Mouse (Mus musculus) heart, postnatal 36 days (tissue): ENCODE measurements around the gene Stpg4. TPM values are rescaled to one million over a fixed set of nuclear protein-coding genes. Genes with fewer than 3 reads are reported as not detected.

Experiments used
- DNase-seq, 2 experiments: peaks; one replicate each; pipeline ENCODE4 v3.0.0; 2021 to 2022
- intact Hi-C: fragments of 180-260 bp; cut with DNase I; formaldehyde crosslinking; loops from one replicate; pipeline ENCODE4 v1.15.1; 2025
- total RNA-seq, 2 experiments: library from RNA; stranded (reverse); gene quantifications; 2 replicates each; pipeline ENCODE4 v1.2.3; 2021

The Stpg4 gene
- total RNA-seq, 2 experiments from 2014 or later: not detected

DNA sequence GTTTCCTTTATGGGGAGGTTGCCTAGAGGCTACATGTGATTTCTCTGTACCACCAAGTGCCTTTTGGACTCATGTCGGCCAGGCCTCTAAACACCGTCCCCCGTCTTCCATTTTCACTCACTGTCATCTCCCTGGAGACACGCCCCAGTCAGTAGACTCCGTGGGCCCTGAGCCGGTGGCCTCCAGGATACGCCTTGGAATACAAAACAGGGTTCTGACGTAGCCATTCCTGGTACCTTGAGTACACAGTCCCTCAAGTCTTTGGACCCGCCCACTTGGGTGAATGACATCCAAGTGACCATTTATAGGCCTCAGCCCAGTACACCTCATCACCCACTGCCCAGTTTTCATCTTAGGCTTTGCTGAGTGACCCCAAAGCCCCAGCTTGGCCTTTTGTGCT, 46.9 kb downstream of the Stpg4 start:
- DNase-seq: no peak
- intact Hi-C loops: no loop called here

DNA sequence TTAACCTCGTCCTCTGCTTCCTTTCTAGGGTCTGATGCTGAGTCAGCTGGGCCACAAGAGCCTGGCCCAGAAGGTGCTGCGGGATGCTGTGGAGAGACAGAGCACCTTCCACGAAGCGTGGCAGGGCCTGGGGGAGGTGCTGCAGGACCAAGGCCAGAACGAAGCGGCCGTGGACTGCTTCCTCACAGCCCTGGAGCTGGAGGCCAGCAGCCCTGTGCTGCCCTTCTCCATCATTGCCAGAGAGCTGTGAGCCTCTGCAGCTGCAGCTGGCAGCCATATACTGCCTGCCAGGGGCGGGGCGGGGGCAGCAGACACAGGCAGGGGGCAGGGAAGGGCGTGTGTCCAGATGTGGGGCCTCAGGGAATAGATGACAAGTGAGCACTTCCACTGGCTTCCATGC, 47.7 kb downstream of the Stpg4 start:
- no peak for DNase-seq
- intact Hi-C loops: loop anchor here (5.0 kb wide), 1 partner anchor 67 kb away; the partner anchor contains the start of gene Calm2

DNA sequence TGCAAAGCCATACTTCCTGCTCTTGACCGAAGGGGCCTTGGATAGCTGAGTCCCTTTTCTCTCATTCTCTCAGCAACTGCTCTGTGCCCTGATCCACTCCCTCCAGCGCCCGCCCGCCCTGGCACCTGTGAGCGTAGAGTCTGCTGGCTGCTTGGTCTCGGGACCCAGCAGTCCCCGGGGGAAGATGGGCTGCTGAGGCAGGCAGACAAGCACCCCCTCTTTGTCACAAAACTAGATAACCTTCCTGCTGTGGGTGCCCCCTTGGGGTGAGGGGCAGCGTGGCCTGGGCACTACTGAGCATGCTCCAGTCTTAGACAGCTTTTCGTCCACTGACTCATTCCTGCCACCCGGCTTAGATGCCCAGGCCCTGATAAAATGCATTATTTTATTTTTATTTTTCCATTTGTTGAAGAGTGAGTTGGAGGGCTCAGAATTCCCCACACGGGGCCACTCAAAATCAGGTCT, 48.3 kb downstream of the Stpg4 start:
- DNase-seq: no peak
- intact Hi-C loops: loop anchor here (5.0 kb wide), 1 partner anchor 68 kb away; the partner anchor contains the start of gene Calm2

DNA sequence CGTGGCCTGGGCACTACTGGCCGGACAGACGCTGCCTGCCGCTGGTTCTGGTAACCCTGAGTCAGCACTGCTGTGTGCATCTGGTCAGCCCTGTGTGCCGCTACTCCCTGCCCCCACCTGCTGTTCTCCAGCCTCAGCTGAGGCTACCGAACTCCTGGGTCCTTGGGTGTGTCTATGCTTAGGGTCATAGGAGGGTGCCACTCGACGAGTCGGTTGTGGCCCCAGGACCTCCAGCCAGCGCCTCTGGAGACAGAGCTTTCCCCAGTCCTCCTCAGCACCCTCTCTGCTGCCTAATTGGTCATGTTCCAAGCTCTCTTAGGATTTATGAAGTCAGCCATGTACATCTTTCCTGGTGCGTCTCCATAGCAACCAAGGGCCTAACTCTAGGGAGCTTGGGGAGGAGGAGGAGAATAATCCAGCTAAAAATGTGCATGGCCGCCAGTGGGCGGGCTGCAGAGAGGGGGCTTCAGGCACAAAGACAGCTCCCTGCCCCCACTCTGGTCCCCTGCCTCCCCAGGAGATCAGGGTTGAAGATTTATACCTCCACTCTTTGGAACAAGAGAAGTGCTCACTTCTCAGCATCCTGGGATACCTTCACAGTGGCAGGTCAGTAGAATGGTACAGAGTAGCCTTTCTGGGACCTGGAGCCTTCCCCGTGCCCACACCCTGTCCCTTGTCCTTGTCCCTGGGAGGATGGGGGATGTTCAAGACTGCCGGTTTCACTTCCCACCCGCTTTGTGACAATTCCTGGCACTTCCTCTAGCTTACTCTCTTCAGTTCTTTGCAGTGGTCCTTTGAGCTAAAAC, 49.0 kb downstream of the Stpg4 start:
- peak in 1 of 2 experiments; percentile 44 for DNase-seq
- intact Hi-C loops: loop anchor here (5.0 kb wide), 1 partner anchor 69 kb away; the partner anchor contains the start of gene Calm2

DNA sequence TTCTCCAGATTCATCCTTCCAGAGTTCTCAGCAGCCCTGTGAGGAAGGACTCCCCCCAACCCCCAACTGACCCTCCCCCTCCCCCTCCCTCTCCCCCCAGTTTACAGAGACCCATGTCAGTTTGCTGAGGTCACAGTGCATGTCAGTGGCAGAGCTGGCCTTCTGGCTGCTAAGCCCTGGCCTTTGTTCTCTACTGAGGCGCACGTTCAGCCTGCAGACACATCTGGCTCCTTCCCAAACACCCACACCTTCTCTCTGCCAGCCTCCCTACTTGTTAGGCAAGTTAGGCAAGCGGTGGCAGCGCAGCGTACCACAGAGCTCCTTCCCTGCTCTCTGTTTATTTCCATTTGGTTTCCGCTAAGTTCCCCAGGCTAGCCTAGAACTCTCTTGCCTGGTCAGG, 50.0 kb downstream of the Stpg4 start:
- intact Hi-C loops: loop anchor here (5.0 kb wide), 1 partner anchor 70 kb away; the partner anchor contains the start of gene Calm2
- no peak for DNase-seq

DNA sequence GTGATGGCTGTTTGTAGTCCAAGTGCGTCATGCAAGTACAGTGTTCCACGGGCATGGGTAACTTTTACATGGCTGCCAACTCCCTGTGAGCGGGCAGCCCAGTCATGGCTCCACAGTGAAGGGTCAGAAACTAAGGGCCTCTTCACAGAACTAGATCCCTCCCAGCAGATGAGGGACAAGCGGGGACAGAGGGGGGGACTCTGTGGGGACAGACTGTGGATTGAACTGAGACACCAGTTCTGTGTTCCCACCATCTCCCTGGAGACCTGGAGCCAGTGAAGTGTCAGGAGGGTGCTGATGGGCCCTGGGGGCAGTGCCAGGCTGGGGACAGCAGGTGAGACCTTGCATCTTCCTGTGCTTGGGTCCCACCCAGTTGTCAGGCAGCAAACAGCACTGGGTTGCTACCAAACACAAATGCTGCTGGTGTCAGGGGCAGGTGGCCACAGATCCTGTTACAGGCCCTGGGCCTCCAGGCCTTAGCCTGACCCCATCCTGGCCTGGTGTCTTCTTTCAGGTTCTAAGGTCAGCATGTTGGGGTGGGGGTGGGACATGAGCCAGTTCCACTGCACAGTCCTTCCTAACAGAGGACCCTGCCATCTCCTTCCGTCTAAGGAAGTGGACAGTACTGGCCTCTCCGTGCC, 50.6 kb downstream of the Stpg4 start:
- intact Hi-C loops: loop anchor here (5.0 kb wide), 1 partner anchor 70 kb away; the partner anchor contains the start of gene Calm2
- DNase-seq: peak in 1 of 2 experiments; percentile 46

DNA sequence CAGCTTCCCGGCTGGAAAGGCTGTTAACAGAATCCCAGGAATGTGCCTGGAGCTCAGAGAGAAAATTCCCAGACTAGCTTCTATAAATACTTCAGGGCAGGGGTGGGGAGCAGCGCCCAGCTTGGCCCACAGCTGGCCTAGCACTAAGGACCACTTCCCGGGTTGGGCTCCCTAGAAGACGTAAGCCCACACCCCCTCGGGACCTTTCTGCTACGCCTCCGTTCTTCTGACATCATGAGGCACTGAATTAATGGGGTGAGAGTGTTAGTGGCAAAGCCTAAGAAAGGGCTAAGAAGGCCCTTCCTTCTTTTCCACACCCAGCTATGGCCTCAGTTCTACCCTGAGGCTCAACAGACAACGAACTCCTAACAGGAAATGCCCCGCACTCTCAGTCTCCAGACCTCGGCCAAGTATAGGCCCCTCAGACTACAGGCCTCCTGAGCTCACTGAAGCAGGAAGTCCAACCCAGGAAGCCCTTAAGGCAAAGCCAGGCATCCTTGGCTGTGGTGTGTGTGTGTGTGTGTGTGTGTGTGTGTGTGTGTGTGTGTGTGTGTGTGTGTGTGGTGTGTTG, 51.5 kb downstream of the Stpg4 start:
- peak in 1 of 2 experiments; percentile 42 for DNase-seq
- intact Hi-C loops: loop anchor here (5.0 kb wide), 1 partner anchor 71 kb away; the partner anchor contains the start of gene Calm2

DNA sequence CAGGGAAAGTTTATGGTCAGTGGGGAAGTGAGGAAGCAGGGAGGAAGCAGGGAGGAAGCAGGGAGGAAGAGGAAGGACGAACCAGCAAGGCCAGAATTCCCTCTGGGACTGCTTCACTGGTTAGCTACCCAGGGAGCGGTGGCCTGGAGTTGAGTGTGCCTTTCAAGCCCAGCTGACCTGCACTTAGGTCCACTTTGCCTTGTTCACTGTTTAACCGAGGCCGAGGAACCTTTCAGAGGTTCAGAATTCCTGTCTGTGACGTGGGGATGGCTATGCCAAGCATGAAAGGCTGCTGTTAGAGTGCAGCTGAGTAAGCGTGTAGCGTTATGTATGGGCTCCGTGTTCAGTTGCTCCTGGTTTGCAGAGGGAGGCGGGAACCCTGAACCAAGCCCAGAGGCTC, 54.2 kb downstream of the Stpg4 start:
- DNase-seq: no peak
- intact Hi-C loops: no loop called here

DNA sequence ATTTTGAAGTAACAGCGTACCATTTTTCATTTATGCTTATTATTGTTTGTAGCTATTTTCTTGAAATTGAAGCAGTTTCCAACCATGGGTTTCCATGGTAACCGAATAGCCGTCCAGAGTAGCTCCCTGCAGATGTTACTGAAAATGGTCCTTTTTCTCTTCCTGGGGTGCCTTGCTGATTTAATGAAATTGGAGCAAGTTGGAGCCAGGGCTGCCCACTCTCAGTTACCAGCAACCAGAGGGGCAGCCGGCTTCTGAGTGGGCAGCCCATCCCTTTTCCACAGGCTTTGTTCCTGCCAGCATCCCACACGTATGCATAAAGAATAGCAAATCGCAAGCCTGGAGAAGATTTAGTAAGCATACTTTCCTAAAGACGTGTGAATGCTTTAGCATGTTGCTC, 55.4 kb downstream of the Stpg4 start:
- no peak for DNase-seq
- intact Hi-C loops: no loop called here

DNA sequence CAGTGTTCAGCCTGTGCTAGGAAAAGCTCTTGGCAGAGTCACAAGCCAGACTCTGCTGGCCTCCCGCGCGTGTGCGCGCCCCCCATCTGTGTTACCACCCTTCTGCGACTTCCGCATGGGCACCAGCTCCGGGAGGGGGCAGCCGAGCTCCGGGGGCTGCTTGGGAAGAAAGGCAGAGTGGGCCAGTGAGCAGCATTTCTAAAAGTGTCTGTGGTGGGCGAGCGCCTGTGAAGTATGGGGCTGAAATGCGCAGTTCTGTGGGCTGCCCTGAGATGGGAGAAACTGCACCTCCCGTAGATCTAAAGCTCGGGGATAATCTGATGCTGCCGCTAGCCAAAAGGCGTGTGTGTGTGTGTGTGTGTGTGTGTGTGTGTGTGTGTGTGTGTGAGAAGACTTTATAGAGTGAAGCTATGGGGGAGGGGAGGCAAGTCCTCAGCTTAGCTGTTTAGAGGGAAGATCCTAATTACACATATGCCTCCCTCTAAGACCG, 58.2 kb downstream of the Stpg4 start:
- intact Hi-C loops: no loop called here
- no peak for DNase-seq

DNA sequence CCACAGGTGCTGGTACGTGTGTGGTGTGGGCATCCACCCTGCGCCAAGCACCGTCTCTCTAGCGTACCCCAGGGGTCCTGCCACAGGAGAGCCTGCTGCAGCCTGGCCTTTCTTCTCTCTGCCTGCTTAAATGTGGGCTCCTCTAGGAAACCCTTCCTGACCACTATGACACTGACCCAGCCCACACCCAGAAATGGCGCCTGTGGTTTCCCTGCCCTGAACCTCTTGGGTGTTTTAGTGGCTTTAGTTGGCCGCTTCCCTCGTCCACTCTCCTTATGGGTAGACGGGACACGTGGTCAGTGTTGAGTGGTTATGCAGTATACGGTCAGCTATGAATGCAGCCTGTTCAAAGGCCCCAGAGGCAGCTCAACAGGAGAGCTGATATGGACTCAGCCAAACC, 59.1 kb downstream of the Stpg4 start:
- DNase-seq: no peak
- intact Hi-C loops: no loop called here

DNA sequence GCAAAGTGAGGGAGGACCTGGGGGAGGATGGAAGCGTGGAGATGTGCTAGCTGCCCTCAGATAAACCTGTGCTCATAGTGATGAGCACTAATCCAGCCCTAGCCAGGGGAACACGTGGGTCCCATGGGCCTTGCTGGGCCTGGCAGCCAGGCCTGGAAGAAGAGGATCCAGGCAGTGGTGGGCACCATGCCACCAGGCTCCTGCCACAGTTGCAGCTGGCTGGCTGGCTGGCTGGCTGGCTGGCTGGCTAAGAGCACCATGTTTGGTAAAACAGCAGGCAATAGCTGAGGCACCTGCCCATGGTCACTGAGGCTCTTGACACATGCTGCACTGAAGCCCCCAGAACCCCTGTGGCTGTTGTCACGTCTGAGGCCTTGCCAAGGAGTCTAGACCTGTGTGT, 59.9 kb downstream of the Stpg4 start:
- peak; percentile 75 for DNase-seq
- intact Hi-C loops: no loop called here

DNA sequence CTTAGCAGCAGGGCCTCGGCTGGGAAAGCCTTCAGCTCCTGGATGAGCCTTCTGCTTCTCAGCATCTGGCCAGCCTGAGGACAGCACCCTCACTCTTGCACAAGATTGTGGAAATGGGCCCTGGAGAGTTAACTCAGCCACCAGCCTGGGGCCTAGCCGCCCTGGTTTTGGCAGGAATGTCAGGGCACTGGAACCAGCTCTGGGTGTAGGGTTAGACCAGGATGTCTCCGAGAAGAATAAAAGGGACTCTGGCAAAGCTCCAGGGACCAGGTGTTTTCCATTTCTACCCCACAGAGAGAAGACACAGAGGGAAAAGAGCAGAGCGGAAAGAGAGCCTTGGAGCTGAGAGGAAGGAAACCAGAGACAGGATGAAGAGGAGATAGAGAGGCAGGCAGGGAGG, 60.3 kb downstream of the Stpg4 start:
- intact Hi-C loops: no loop called here
- DNase-seq: no peak

DNA sequence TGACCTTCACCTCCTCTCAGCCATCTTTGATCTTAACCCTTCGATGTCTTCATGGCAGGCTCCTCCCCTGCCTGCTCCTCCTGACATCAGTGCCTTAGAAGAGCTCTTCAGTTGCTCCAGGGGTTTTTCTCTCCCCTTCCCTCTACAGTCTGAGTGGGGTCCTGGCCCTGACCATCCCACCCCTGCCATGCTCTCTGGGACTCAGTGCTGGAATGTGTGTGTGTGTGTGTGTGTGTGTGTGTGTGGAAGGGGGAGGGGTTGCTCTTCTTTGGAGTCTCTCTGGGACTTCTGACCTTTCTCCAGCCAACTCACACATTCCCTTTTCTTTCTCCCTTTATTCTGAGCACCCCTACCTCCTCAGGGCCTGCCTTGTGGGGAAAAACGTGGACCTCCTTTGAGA, 61.0 kb downstream of the Stpg4 start:
- intact Hi-C loops: no loop called here
- no peak for DNase-seq

DNA sequence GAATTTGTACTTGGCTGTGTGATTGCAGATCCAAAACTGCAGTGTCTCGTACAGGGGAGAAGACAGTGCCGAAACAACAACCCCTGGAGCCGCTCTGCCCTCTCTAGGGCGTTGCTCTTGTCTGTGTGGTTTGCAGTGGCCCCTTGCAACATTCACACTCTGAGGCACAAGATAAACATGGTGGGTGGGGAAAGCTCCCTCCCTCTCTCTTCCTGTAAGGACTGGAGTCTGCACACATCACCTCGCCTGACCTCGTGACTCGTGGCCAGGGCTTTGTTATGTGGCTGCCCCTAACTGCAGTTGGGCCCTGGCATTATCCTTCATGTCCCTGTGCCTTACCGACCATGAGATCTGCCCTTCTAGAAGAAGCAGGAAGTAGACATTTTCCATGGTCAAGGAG, 62.3 kb downstream of the Stpg4 start:
- no peak for DNase-seq
- intact Hi-C loops: no loop called here

DNA sequence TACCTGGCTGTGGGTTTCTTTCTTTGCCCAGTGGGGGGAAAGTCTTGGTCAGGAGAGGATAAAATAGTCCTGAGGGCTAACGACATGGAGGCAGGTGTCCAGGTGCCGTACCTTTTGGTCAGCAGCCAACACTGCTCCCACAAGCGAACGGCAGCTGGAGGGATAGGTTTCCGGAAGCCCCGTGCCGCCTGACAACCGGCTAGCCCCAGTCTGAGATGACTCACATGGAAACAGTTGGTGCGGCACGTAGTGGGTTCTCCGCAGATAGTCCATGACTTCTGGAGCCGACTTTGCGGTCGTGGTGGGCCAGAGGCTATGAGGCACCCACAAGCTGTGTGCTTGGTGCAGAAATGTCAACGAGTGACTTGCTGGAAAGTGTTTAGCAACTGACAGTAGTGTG, 63.4 kb downstream of the Stpg4 start:
- DNase-seq: no peak
- intact Hi-C loops: no loop called here

DNA sequence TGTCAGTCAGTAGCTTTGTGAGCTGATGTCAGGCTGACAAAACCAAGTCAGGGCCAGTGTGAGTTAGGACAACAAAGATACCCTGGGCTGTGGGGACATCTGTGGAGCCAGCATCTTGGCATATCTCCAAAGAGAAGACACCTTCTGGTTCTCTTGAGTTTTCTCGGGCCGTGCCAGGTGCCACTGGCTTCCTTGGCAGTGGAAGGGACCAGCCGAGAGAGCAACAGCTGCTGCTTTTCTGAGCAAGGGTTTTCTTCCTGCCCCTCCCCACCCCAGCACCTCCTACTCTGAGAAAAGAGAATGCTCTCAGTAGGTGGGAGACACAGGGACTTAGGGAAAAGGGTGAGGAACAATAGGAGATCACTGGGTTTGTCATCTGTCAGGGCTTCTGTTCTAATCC, 66.4 kb downstream of the Stpg4 start:
- intact Hi-C loops: no loop called here
- no peak for DNase-seq

DNA sequence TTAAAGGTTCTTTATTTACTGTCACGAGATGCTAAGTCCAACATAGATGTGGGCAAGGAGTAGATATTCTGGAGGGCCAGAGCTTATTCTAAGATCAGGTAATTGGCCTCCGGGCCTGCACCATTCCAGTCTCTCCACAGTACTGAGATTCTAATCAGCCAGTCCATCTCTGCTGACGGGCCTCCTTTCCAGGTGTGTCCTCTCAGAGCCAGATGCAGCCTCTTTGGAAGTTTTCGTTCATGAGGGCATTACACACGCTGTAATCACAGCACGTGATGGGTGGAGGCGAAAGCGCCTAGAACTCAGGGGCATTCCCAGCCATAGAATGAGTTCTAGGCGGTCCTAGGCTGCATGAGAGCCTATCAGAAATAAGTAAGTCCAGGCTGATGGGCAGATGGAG, 70.0 kb downstream of the Stpg4 start:
- intact Hi-C loops: no loop called here
- no peak for DNase-seq

DNA sequence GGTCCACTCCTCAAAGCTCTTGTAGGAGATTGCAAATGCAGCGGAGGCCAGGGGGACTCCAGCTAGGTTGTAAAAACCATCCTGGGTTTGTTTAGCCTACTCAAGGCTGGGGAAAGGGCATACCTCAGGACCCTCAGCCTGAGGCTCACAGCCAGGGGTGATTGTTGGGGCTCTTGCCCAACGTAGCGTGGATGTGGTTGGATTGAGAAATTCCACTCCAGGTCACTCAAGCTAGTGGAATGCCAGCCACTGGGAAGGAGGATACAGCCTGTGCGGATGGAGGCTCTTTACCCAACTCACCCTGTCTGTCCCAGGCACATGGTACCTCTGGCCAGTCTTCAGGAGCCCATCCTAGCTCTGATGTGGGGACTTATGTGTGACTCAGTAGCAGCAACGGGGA, 71.3 kb downstream of the Stpg4 start:
- intact Hi-C loops: no loop called here

DNA sequence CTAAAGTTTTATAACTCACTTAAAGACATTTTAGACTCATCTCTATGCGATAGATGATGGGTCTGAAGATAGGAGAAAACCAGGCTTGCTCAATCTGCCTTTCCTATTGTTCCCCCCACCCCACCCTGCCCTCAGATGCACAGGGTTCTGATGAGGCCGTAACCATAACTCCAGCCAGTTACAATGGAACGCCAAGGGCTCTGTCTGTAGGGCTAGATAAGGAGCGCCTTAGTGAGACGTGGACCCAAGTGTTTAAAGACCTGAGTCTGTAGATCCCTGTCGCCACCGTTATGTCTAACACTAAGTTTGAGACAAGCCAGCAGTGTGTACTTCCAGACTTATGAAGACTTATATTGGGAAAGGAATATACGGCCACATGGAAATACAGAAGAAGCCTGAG, 72.1 kb downstream of the Stpg4 start:
- intact Hi-C loops: no loop called here
- DNase-seq: no peak

More for the DNA sequence above, 71.3 kb downstream of the Stpg4 start:
- DNase-seq: no peak

DNA sequence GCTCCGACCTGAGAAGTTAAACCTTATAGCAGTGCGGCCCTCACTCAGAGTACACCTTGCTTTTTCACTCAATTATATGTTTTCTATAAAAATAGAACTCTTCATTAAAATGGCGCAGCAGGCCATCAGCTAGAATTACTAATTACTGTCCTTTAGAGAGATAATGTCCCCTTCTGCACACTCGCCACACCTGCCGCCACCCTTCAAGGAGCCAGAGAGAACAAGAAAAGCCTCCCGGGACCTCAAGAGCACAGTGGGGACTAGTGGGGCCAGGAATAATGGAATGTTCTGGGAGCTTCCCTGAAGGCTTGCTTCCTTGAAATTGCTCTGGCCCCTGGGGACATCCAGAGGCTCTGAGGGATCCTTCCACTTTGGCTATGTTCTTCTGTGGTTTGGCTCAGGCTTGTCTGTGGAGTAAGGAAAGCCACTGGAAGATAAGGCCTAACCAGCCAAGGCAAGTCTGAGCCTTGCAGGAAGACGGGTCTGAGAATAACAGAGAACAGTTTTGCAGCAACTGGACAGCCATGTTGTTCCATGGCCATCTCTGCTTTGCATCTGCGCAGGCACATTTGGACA, 73.7 kb downstream of the Stpg4 start:
- intact Hi-C loops: no loop called here
- no peak for DNase-seq
